Mouse (Mus musculus) heart, adult 2 months (tissue): ENCODE measurements at regions not wholly inside any gene's neighbourhood (a gene's known extent, or its start where the extent isn't known, plus 50 kb on each side); places are given as distances from the start of the nearest gene placed in this dataset.

Experiments used
- DNase-seq, 2 experiments: peaks; one replicate each; pipeline ENCODE4 v3.0.0; 2021
- H3K27ac ChIP-seq: fragments of 200-600 bp; 2 replicates; pipeline ENCODE4 v1.8.1; 2022
- H3K27me3 ChIP-seq: fragments of 200-500 bp; 2 replicates; pipeline ENCODE4 v1.6.1; 2012; ENCODE audit warnings: mild to moderate bottlenecking, low read length, inconsistent platforms, mixed read lengths; ENCODE audit not compliant: control insufficient read depth, insufficient read depth
- H3K36me3 ChIP-seq: fragments of 200-500 bp; 2 replicates; pipeline ENCODE4 v1.6.1; 2012; ENCODE audit warnings: low read length, inconsistent platforms; ENCODE audit not compliant: control insufficient read depth, insufficient read depth
- H3K4me1 ChIP-seq: fragments of 200-500 bp; 2 replicates; pipeline ENCODE4 v1.6.1; 2011; ENCODE audit warnings: low read length; ENCODE audit not compliant: control insufficient read depth, insufficient read depth
- H3K4me3 ChIP-seq: fragments of 200-600 bp; 2 replicates; pipeline ENCODE4 v1.8.1; 2022
- H3K79me2 ChIP-seq: fragments of 200-500 bp; replicated peaks from 2 replicates; pipeline ENCODE4 v1.6.1; 2012; ENCODE audit warnings: mild to moderate bottlenecking, inconsistent platforms, low read length, moderate library complexity, mixed read lengths; ENCODE audit not compliant: control insufficient read depth, insufficient read depth
- H3K9ac ChIP-seq: fragments of 200-500 bp; 2 replicates; pipeline ENCODE4 v1.6.1; 2012; ENCODE audit warnings: low read depth, mild to moderate bottlenecking, control low read depth, inconsistent platforms, low read length, mixed read lengths
- CTCF ChIP-seq: fragments of 200-600 bp; IDR thresholded peaks from 2 replicates; pipeline ENCODE4 v1.8.1; 2022; ENCODE audit warnings: antibody characterized with exemption, mild to moderate bottlenecking, moderate library complexity
- EP300 ChIP-seq: fragments of 200-500 bp; IDR thresholded peaks from 2 replicates; pipeline ENCODE4 v1.6.1; 2011; ENCODE audit warnings: low read depth, low read length, control low read depth; ENCODE audit not compliant: insufficient read depth
- POLR2A ChIP-seq: fragments of 200-500 bp; IDR thresholded peaks from 2 replicates; pipeline ENCODE4 v1.6.1; 2011; ENCODE audit warnings: mild to moderate bottlenecking, low read depth, low read length, control low read depth; ENCODE audit not compliant: insufficient read depth
- WGBS: fragments of 180-500 bp; shearing (Covaris S2); methylation state at CpG from one replicate; pipeline ENCODE4 v1.1.7; 2018; 5-methylcytosine and 5-hydroxymethylcytosine counted together
- intact Hi-C: fragments of 180-260 bp; cut with DNase I; formaldehyde crosslinking; loops from one replicate; pipeline ENCODE4 v1.15.1; 2025

DNA sequence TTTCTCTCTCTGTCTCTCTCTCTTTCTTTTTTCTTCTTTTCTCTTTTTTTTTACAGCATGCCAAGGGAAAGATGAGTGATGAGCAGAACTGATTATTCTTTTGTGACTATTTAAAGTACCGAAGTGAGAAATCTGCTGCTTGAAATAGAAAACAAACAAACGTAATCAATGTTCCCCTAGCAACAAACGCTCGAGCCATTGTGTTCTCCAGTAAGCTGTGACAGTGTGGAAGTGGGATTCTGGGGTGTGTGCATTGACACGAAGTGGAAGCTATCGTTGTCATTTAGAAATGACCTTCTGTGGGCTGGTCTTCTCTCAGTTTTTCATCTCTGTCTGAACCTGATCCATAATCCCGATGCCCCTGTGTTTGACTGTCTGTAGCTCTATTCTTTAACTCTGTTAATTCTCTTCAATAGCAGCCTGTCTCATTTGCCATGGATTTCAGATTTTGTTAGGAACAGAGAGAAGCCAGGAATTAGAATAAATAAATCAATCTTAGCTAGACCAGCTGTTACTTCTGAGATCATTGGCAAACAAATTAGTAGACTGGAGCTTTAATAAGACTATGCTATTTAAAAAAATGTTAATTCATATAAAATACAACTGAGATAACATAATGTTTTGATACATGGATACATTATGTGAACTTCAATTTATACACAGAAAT, 207.5 kb upstream of the Kcnj3 start:
- Histone ChIP-seq H3K4me1 (no peaks in the 10 kb centered on the region), H3K27ac (no peak overlapping the region), H3K79me2 (no peaks in the 10 kb centered on the region), H3K4me3 (no peak overlapping the region), H3K36me3 (no peaks in the 10 kb centered on the region), H3K27me3 (no peaks in the 10 kb centered on the region), H3K9ac (no peak overlapping the region)
- no peak for DNase-seq
- intact Hi-C loops: no loop called here
- 52% methylated on average over 7 of the region's 7 CpGs for WGBS
- TF ChIP-seq EP300 (no peak), CTCF (no peak), POLR2A (no peak)

DNA sequence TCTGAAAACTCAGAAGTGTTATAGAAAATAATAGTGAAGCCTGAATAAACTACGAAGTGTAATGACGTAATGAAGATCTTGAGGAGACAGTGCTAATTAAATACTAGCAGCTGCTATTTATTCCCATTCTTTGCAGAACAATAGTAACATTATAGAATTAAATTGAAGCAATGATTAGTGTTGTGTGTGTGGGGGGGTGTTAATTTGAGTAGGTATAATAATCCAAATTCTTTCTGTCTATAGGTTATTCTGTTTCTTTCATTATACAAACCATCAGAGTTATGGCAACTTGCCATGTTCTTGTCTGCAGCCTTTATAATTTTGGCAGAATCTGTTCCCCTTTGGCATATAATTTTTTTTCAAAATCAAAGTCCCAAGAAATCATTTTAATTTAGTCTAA, 203.9 kb upstream of the Kcnj3 start:
- H3K4me1 ChIP-seq: no peaks in the 10 kb centered on the region
- no peaks in the 10 kb centered on the region for H3K79me2 ChIP-seq
- H3K27ac ChIP-seq: no peak overlapping the region
- no peaks in the 10 kb centered on the region for H3K36me3 ChIP-seq
- no peak overlapping the region for H3K4me3 ChIP-seq
- H3K9ac ChIP-seq: no peak overlapping the region
- H3K27me3 ChIP-seq: no peaks in the 10 kb centered on the region
- 80% methylated on average over 2 of the region's 2 CpGs for WGBS
- TF ChIP-seq EP300 (no peak), POLR2A (no peak)
- intact Hi-C loops: no loop called here
- no peak for DNase-seq

DNA sequence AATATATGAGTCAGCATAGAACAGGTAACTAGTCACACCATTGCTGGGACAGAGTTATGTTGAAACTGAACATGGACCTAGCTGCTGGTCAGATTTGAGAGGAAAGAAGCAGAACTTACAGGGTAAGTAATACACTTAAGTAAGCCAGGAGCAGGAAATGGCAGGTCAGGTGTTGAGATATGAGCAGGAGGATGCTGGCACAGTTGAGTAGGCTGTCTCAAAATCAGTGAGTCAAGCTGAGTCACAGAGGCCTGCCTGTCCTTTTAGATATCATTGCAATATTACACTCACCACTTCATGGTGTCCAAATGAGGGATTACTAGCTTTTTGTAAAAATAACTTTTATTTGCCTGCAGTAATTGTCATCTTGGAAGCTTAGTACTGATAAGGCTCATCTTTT, 182.6 kb upstream of the Kcnj3 start:
- no peak overlapping the region for H3K27ac ChIP-seq
- H3K27me3 ChIP-seq: no peaks in the 10 kb centered on the region
- TF ChIP-seq POLR2A (no peak), EP300 (no peak), CTCF (no peak)
- no peak overlapping the region for H3K4me3 ChIP-seq
- intact Hi-C loops: no loop called here
- H3K9ac ChIP-seq: no peak overlapping the region
- H3K79me2 ChIP-seq: no peaks in the 10 kb centered on the region
- DNase-seq: no peak
- no peaks in the 10 kb centered on the region for H3K4me1 ChIP-seq
- no peaks in the 10 kb centered on the region for H3K36me3 ChIP-seq

DNA sequence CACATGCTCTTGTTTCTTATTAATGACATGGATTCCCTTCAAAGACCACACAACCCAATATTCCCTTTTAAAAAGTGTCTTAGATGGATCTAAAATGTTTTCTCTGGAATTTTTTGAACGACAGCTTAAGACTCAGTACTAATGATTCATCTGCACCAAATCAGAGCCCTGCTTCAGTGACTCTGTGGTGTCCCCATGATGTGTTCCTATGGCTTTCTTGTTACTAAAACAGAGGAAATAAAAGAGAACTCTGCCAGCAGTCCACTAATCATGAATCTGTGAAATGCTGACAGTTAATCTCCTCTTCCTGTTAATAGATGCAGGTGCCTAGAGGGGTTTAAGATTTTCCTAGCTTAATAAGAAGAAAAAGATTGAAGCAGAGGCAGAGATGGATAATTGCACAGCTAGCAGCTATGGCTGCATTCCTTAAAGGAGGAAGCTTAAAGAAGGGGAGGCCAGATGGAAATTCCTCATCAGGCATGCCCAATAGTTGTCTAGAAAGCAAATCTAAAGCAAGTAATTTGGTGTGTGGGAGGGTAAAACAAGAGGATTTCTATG, 173.0 kb upstream of the Kcnj3 start:
- WGBS: 53% methylated on average over 1 of the region's 1 CpGs
- H3K27ac ChIP-seq: no peak overlapping the region
- intact Hi-C loops: no loop called here
- no peaks in the 10 kb centered on the region for H3K36me3 ChIP-seq
- DNase-seq: no peak
- no peak overlapping the region for H3K4me3 ChIP-seq
- no peaks in the 10 kb centered on the region for H3K79me2 ChIP-seq
- no peaks in the 10 kb centered on the region for H3K4me1 ChIP-seq
- no peak for TF ChIP-seq EP300
- H3K9ac ChIP-seq: no peak overlapping the region
- no peaks in the 10 kb centered on the region for H3K27me3 ChIP-seq

DNA sequence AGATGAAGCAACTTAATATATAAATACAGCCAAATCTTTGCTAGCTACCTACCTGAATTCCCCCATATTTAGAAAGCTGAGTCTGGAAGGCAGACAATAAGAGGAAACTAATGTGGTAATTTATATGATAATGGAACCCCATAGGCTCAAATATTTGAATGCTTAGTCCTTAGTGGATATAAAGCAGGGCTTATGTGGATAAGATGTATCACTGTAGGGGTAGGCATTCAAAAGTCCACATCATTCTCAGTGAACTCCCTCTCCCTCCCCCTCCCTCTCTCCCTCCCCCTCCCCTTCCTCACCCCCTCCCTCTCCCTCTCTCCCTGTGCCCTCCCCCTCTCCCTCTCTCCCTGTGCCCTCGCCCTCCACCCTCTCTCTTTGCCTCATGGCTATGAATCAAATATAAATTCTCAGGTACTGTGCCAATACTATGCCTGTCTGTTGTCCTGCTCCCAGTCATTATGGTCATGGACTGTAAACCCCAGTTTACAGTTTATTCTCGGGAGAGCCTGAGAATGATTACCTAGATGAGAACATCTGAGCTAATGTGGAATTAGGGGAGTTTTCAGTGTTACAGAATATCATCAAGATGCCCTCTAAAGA, 171.8 kb upstream of the Kcnj3 start:
- intact Hi-C loops: no loop called here
- Histone ChIP-seq H3K27me3 (no peaks in the 10 kb centered on the region), H3K9ac (no peak overlapping the region), H3K4me1 (no peaks in the 10 kb centered on the region), H3K27ac (no peak overlapping the region), H3K4me3 (no peak overlapping the region), H3K79me2 (no peaks in the 10 kb centered on the region), H3K36me3 (no peaks in the 10 kb centered on the region)
- WGBS: 62% methylated on average over 2 of the region's 2 CpGs
- TF ChIP-seq EP300 (no peak), POLR2A (no peak), CTCF (no peak)
- DNase-seq: no peak

DNA sequence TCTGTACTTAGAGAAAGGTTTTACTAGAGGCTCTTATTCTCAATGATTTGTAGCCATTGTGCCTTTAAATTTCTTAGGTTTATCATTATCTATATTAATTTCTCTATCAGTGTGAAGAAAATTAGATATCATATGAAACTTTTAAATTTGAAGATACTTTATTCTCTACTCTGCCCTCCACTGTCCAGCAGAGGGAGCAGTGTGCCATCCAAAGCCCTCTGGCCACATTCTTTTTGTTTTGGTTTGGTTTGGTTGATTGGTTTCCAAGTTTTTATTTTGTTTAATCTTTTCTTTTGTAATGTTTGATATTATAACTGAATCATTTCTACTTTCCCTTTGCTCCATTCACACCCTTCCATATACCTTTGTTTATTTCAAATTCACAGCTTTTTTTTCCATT, 129.4 kb upstream of the Kcnj3 start:
- DNase-seq: no peak
- intact Hi-C loops: loop anchor here (5.0 to 10.0 kb wide), 2 partner anchors 536 to 608 kb away; no protein-coding TSS in a partner anchor

More for the DNA sequence above, 129.4 kb upstream of the Kcnj3 start:
- no peaks in the 10 kb centered on the region for H3K36me3 ChIP-seq
- TF ChIP-seq CTCF: peak; percentile 78
- TF ChIP-seq EP300: no peak
- no peak for TF ChIP-seq POLR2A
- H3K79me2 ChIP-seq: no peaks in the 10 kb centered on the region
- H3K9ac ChIP-seq: no peak overlapping the region
- no peak overlapping the region for H3K4me3 ChIP-seq
- H3K4me1 ChIP-seq: no peaks in the 10 kb centered on the region
- no peaks in the 10 kb centered on the region for H3K27me3 ChIP-seq
- H3K27ac ChIP-seq: no peak overlapping the region
